Mouse (Mus musculus): ENCODE data around the gene Slc39a11. TPM values are rescaled to one million over a fixed set of nuclear protein-coding genes. Genes with fewer than 3 reads are reported as not detected.

The Slc39a11 gene
- total and polyA plus RNA-seq, 3 experiments = 43.2 to 54.4 (median 51.0) TPM

DNA sequence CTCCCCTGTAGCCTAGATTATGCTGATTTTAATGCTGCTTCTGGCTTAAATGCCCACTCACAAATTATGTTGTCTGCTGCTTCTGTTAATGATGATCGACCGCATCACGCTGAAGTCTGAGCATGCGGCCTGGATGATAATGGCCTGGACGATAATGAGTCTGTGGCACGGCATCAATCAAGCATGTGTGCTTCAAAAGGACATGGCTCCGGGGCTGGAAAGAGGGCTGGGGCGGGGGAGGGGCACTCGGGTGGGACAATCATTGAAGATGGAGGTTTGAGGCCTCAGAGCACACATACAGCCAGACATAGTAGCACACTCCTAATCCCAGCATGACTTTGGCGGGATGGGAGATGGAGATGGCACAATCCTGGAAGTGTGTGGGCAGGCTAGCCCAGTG, 350.4 kb downstream of the Slc39a11 start:
- no peak for TF ChIP-seq USF1 (IDR thresholded peaks at IDR 0.05; ENCODE audit: low read depth, low read length)
- TF ChIP-seq EP300 (IDR thresholded peaks at IDR 0.05; ENCODE audit: low read length) = no peak
- TF ChIP-seq RAD21 (IDR thresholded peaks at IDR 0.05; ENCODE audit: low read depth, low read length) = no peak
- Histone ChIP-seq H3K79me2 (replicated peaks; ENCODE audit: control insufficient read depth, extremely low read depth, insufficient read depth, poor library complexity, severe bottlenecking) (no peaks in the 10 kb centered on the region), H3K27ac (ENCODE audit: insufficient read depth, low read depth) (no peak overlapping the region), H3K4me2 (ENCODE audit: insufficient read depth, low read depth, poor library complexity, severe bottlenecking) (no peak overlapping the region), H3K27me3 (replicated peaks) (no peaks in the 10 kb centered on the region), H3K36me3 (replicated peaks in 1 of 2; ENCODE audit: control insufficient read depth in 1 of 2, insufficient read depth in 1 of 2, low read length in 1 of 2) (peaks cover 0 to 42% of the 10 kb centered on the region in 2 experiments), H3K9ac (ENCODE audit: insufficient read depth, low read depth) (no peak overlapping the region), H3K9me3 (replicated peaks; ENCODE audit: low read length) (peaks cover 3% of the 10 kb centered on the region), H3K4me1 (ENCODE audit: control insufficient read depth in 1 of 2, insufficient read depth in 2 of 2) (no peaks in the 10 kb centered on the region), H3K4me3 (replicated peaks in 1 of 3; ENCODE audit: low read depth in 2 of 3, low read length in 2 of 3, poor library complexity in 1 of 3) (no peak overlapping the region)
- DNase-seq (ENCODE audit: extremely low read depth) = no peak
- dilution Hi-C loops (cut with MboI; ENCODE audit: extremely low pct_ligation_motif_present, extremely low pct_unique_long_range_greater_than_20kb, low sequenced_read_pairs) = no loop called here
- in situ Hi-C loops (cut with MboI; ENCODE audit: low pct_ligation_motif_present, low pct_unique_long_range_greater_than_20kb, low sequenced_read_pairs) = loop anchor here (5.0 to 25.0 kb wide), 3 partner anchors 122 to 513 kb away; no protein-coding TSS in a partner anchor

DNA sequence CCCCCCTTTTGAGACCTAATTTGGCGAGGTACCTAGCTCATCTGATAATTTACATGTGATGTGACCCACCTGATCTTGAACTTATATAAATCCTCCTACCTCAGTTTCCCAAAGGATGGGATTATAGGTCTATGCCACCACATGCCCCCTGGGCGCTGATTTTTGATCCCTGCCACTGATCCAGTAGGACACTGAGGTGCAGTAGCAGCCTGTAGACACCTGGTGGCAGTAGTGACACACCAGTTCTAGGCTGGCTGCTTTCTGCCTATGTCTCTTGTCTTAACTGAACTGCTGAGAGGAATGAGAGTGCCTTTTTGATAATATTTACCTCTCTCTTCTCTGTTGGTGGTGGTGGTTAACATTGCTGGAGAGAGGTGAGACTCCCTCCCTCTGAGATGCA, 352.1 kb downstream of the Slc39a11 start:
- no peak overlapping the region for H3K4me2 ChIP-seq (ENCODE audit: insufficient read depth, low read depth, poor library complexity, severe bottlenecking)
- no peak overlapping the region for H3K27ac ChIP-seq (ENCODE audit: insufficient read depth, low read depth)
- peak; percentile 81 for DNase-seq (ENCODE audit: extremely low read depth)
- no peaks in the 10 kb centered on the region for H3K79me2 ChIP-seq (replicated peaks; ENCODE audit: control insufficient read depth, extremely low read depth, insufficient read depth, poor library complexity, severe bottlenecking)
- H3K9me3 ChIP-seq (replicated peaks; ENCODE audit: low read length) = peaks cover 3% of the 10 kb centered on the region
- H3K27me3 ChIP-seq (replicated peaks) = no peaks in the 10 kb centered on the region
- H3K36me3 ChIP-seq (replicated peaks in 1 of 2; ENCODE audit: control insufficient read depth in 1 of 2, insufficient read depth in 1 of 2, low read length in 1 of 2) = peaks cover 0 to 37% of the 10 kb centered on the region in 2 experiments
- H3K9ac ChIP-seq (ENCODE audit: insufficient read depth, low read depth) = no peak overlapping the region
- in situ Hi-C loops (cut with MboI; ENCODE audit: low pct_ligation_motif_present, low pct_unique_long_range_greater_than_20kb, low sequenced_read_pairs) (loop anchor here (5.0 to 25.0 kb wide), 3 partner anchors 120 to 515 kb away; no protein-coding TSS in a partner anchor), dilution Hi-C loops (cut with MboI; ENCODE audit: extremely low pct_ligation_motif_present, extremely low pct_unique_long_range_greater_than_20kb, low sequenced_read_pairs) (no loop called here)
- H3K4me1 ChIP-seq (ENCODE audit: control insufficient read depth in 1 of 2, insufficient read depth in 2 of 2) = no peaks in the 10 kb centered on the region
- 0 out of 2 replicates have a peak, but pooled peaks have one; percentile 4 for TF ChIP-seq ZNF384 (IDR thresholded peaks at IDR 0.05; ENCODE audit: low read depth, low read length)
- no peak for TF ChIP-seq PAX5 (IDR thresholded peaks at IDR 0.05; ENCODE audit: low read length)
- TF ChIP-seq TCF12 (IDR thresholded peaks at IDR 0.05; ENCODE audit: low read depth, low read length) = 0 out of 2 replicates have a peak, but pooled peaks have one; percentile 36
- TF ChIP-seq CTCF (conservative IDR thresholded peaks at IDR 0.05 in 1 of 2, IDR thresholded peaks at IDR 0.05 in 1 of 2; ENCODE audit: low read depth in 2 of 2, low read length in 2 of 2) = peak; percentile 99
- TF ChIP-seq IRF4 (IDR thresholded peaks at IDR 0.05; ENCODE audit: low read depth, low read length) = peak; percentile 43; the same call in 1 of the 2 replicates
- no peak for TF ChIP-seq HCFC1 (IDR thresholded peaks at IDR 0.05; ENCODE audit: low read depth, low read length)
- TF ChIP-seq NRF1 (IDR thresholded peaks at IDR 0.05; ENCODE audit: low read depth, low read length) = no peak
- no peak for TF ChIP-seq ZKSCAN1 (IDR thresholded peaks at IDR 0.05; ENCODE audit: borderline replicate concordance, low read depth, low read length)
- TF ChIP-seq SMC3 (IDR thresholded peaks at IDR 0.05; ENCODE audit: low read depth, low read length) = peak; percentile 98
- TF ChIP-seq NELFE (IDR thresholded peaks at IDR 0.05; ENCODE audit: low read depth, low read length) = peak; percentile 69; the same call in 1 of the 2 replicates
- TF ChIP-seq USF2 (conservative IDR thresholded peaks at IDR 0.05; ENCODE audit: low read depth, low read length) = no peak
- TF ChIP-seq CHD1 (IDR thresholded peaks at IDR 0.05; ENCODE audit: low read depth, low read length) = no peak
- TF ChIP-seq MXI1 (IDR thresholded peaks at IDR 0.05; ENCODE audit: low read depth, low read length) = 0 out of 2 replicates have a peak, but pooled peaks have one; percentile 39
- 0 out of 2 replicates have a peak, but pooled peaks have one; percentile 28 for TF ChIP-seq MAZ (IDR thresholded peaks at IDR 0.05; ENCODE audit: low read depth, low read length)
- no peak for TF ChIP-seq MYC (IDR thresholded peaks at IDR 0.05; ENCODE audit: low read depth, low read length)
- no peak for TF ChIP-seq E2F4 (IDR thresholded peaks at IDR 0.05; ENCODE audit: insufficient replicate concordance, low read depth, low read length)
- peak; percentile 100 for TF ChIP-seq RAD21 (IDR thresholded peaks at IDR 0.05; ENCODE audit: low read depth, low read length)
- peak; percentile 91 for TF ChIP-seq ZC3H11A (IDR thresholded peaks at IDR 0.05; ENCODE audit: low read depth, low read length)
- H3K4me3 ChIP-seq (replicated peaks in 1 of 3; ENCODE audit: low read depth in 2 of 3, low read length in 2 of 3, poor library complexity in 1 of 3) = no peak overlapping the region

Data from CH12.LX (cell line).